Mouse (Mus musculus) 3134 (cell line): ENCODE results near the gene Fam198b.
"Not testable (repeated sequence)": the region's sequence is repeated elsewhere in the genome, so short reads cannot be mapped to it uniquely, and the experiment has no call there.

Experiments
- DNase-seq: peaks from one replicate; pipeline ENCODE4 v3.0.0-alpha.2; 2011; ENCODE audit warnings: low spot score; ENCODE audit not compliant: insufficient read length; ENCODE audit errors: extremely low read depth

The Fam198b gene

GRCm38 (mm10) chr3:79916185-79916584, 31.9 kb downstream of the Fam198b start:
- DNase-seq = no peak

- DNase-seq = no peak
Measured at GRCm38 (mm10) chr3:79918761-79919160, 34.4 kb downstream of the Fam198b start.

GRCm38 (mm10) chr3:79925950-79926697, 41.8 kb downstream of the Fam198b start:
- no peak for DNase-seq

GRCm38 (mm10) chr3:79927050-79927449, 42.7 kb downstream of the Fam198b start:
- DNase-seq = no peak

- no peak for DNase-seq
Measured at GRCm38 (mm10) chr3:79928409-79928808, 44.1 kb downstream of the Fam198b start.

GRCm38 (mm10) chr3:79930141-79930744, 45.9 kb downstream of the Fam198b start:
- no peak for DNase-seq

- DNase-seq = peak; percentile 8
Measured at GRCm38 (mm10) chr3:79936213-79936612, 51.9 kb downstream of the Fam198b start.

- no peak for DNase-seq
Measured at GRCm38 (mm10) chr3:79936730-79937447, 52.6 kb downstream of the Fam198b start.

- DNase-seq = peak; percentile 9
Measured at GRCm38 (mm10) chr3:79947736-79948135, 63.4 kb downstream of the Fam198b start.

GRCm38 (mm10) chr3:79948151-79948550, 63.8 kb downstream of the Fam198b start:
- no peak for DNase-seq

- no peak for DNase-seq
Measured at GRCm38 (mm10) chr3:79953164-79953759, 68.9 kb downstream of the Fam198b start.

- no peak for DNase-seq
Measured at GRCm38 (mm10) chr3:79955262-79955661, 70.9 kb downstream of the Fam198b start.

GRCm38 (mm10) chr3:79956792-79957191, 72.5 kb downstream of the Fam198b start:
- DNase-seq = no peak

- DNase-seq = no peak
Measured at GRCm38 (mm10) chr3:79957752-79958151, 73.4 kb downstream of the Fam198b start.

GRCm38 (mm10) chr3:79966709-79967108, 82.4 kb downstream of the Fam198b start:
- DNase-seq = no peak

- no peak for DNase-seq
Measured at GRCm38 (mm10) chr3:79967346-79967745, 83.0 kb downstream of the Fam198b start.

- DNase-seq = no peak
Measured at GRCm38 (mm10) chr3:79968426-79968825, 84.1 kb downstream of the Fam198b start.

- not testable (repeated sequence) for DNase-seq
Measured at GRCm38 (mm10) chr3:79969536-79969935, 85.2 kb downstream of the Fam198b start.

- DNase-seq = no peak
Measured at GRCm38 (mm10) chr3:79970070-79970469, 85.7 kb downstream of the Fam198b start.

- DNase-seq = no peak
Measured at GRCm38 (mm10) chr3:79970498-79970897, 86.2 kb downstream of the Fam198b start.

GRCm38 (mm10) chr3:79971542-79971941, 87.2 kb downstream of the Fam198b start:
- no peak for DNase-seq
